Mouse (Mus musculus): ENCODE results near the gene Nppb. TPM values are rescaled to one million over a fixed set of nuclear protein-coding genes. Genes with fewer than 3 reads are reported as not detected.

Gene Nppb
- 0.19 TPM in 1 of 2 replicates, not detected in the other for polyA plus RNA-seq (2015; fragmentation: Nextera tagmentation; extraction: Ambion mirVana)

- Histone ChIP-seq H3K4me1 (no peaks in the 10 kb centered on the region), H3K9ac (no peak within 1 kb of the TSS), H3K4me3 (no peak within 1 kb of the TSS), H3K4me2 (no peak within 1 kb of the TSS), H3K36me3 (no peaks in the 10 kb centered on the region), H3K27ac (no peak within 1 kb of the TSS), H3K27me3 (no peaks in the 10 kb centered on the region), H3K9me3 (no peaks in the 10 kb centered on the region)
- no peak for ATAC-seq (ENCODE audit: insufficient number of reproducible peaks, low FRiP score, low TSS enrichment, low read depth)
- 34% methylated on average over 20 of the region's 20 CpGs for WGBS
Observed at GRCm38 (mm10) chr4:147985205-147986132, at the start of gene Nppb. Gene Nppb (plus strand): TSS chr4:147985788.

- Histone ChIP-seq H3K36me3 (peaks cover 13% of the 10 kb centered on the region), H3K4me3 (peak overlapping the region; percentile 79), H3K9me3 (no peaks in the 10 kb centered on the region), H3K27ac (peak overlapping the region; percentile 94), H3K9ac (peak overlapping the region; percentile 92), H3K4me2 (peak overlapping the region; percentile 68), H3K27me3 (no peaks in the 10 kb centered on the region), H3K4me1 (peaks cover 71% of the 10 kb centered on the region)
- no peak for ATAC-seq (ENCODE audit: insufficient number of reproducible peaks, low FRiP score, low TSS enrichment, low read depth)
- WGBS: 18% methylated on average over 9 of the region's 9 CpGs
Observed at GRCm38 (mm10) chr4:147935904-147936303, 49.7 kb upstream of the Nppb start.

DNA sequence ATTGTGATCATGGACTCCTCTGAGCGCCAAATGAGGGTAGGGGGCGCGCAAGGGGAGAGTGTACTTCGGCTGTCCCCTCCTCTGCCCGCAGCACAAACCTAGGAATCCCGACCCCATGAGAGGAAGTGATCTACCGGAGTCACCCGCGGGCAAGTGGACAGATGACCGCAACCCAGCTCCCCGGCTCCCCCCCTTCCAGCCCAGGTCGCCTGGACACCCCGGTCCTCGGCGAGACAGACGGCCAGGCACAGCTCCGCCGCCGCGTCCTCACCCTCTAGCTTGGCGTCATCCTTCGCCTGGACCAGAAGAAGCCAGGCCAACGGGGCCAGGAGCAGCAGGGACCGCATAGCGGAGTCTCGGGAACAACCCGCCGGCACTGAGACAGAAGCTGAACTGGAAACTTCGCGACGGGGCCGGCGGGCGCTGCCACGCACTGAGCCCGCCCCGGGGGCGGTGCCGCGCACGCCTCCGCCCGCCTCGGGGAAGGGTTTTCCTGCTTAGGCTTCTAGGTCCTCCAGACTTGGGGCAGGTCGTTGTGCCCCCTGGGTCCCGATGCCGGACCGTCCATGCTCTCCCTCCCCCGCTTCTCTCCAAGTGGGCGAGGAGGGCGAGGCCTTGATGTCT, 49.1 kb upstream of the Nppb start, which contains the start of gene Plod1:
Gene Plod1, minus strand, starts transcription at position 437 of the 624 bp plus-strand sequence.
- Histone ChIP-seq H3K27ac (peak within 1 kb of the TSS; percentile 94), H3K27me3 (no peaks in the 10 kb centered on the region), H3K4me2 (peak within 1 kb of the TSS; percentile 68), H3K36me3 (peaks cover 7% of the 10 kb centered on the region), H3K4me3 (peak within 1 kb of the TSS; percentile 79), H3K9me3 (no peaks in the 10 kb centered on the region), H3K9ac (peak within 1 kb of the TSS; percentile 92), H3K4me1 (peaks cover 73% of the 10 kb centered on the region)
- ATAC-seq (ENCODE audit: insufficient number of reproducible peaks, low FRiP score, low TSS enrichment, low read depth): peak; percentile 50
- WGBS: under 1% methylated on average over 46 of the region's 51 CpGs

DNA sequence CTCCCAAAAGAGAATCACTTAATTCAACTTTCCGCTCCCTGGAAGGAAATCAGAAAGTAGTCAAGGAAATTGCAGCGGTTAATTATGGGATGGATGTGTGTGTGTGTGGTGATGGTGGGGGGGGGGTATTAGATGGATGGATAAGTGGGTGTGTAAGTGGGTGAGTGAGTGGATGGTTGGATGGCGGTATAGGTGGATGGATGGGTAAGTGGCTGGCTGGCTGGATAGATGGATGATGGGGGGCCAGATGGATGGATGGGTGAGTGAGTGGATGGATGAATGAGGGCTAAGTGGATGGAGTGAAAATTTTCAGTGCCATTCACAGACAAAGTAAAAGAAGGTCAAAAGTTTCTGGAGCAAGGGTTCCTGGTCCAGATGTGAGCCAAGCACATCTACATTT, 48.6 kb upstream of the Nppb start:
- Histone ChIP-seq H3K9ac (0 out of 2 replicates have a peak overlapping the region, but pooled peaks have one; percentile 92), H3K4me2 (peak overlapping the region; percentile 68), H3K27me3 (no peaks in the 10 kb centered on the region), H3K4me1 (peaks cover 79% of the 10 kb centered on the region), H3K4me3 (peak overlapping the region; percentile 79), H3K36me3 (0 out of 2 replicates have a peak, but pooled peaks cover 2% of the 10 kb centered on the region), H3K9me3 (no peaks in the 10 kb centered on the region), H3K27ac (peak overlapping the region; percentile 94)
- ATAC-seq (ENCODE audit: insufficient number of reproducible peaks, low FRiP score, low TSS enrichment, low read depth): no peak
- 45% methylated on average over 3 of the region's 3 CpGs for WGBS

DNA sequence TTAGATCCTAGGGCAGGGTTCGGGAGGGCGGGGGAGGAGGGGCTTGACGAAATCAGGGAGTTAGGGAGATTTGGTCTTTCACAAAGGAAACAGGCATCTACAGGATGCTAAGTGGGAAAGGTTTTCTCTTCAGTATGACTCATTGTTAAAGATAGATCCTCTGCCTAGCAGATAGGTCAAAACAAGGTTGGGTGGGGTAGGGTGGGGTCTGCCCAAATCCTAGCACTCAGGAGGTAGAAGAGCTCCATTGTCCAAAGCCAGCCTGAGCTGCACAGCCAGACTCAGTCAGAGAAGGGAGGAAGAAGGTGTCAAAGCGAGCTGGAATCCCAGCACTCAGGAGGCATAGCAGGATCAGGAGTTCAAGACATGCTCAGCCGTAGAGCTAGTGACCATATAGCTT, 48.1 kb upstream of the Nppb start:
- WGBS: 69% methylated on average over 5 of the region's 5 CpGs
- H3K4me1 ChIP-seq: peaks cover 84% of the 10 kb centered on the region
- ATAC-seq (ENCODE audit: insufficient number of reproducible peaks, low FRiP score, low TSS enrichment, low read depth): no peak
- H3K4me2 ChIP-seq: 0 out of 2 replicates have a peak overlapping the region, but pooled peaks have one; percentile 68
- peak overlapping the region; percentile 94 for H3K27ac ChIP-seq
- no peak overlapping the region for H3K4me3 ChIP-seq
- H3K27me3 ChIP-seq: no peaks in the 10 kb centered on the region
- H3K36me3 ChIP-seq: no peaks in the 10 kb centered on the region
- H3K9ac ChIP-seq: no peak overlapping the region
- no peaks in the 10 kb centered on the region for H3K9me3 ChIP-seq

GRCm38 (mm10) chr4:147938148-147939096, 47.2 kb upstream of the Nppb start:
- Histone ChIP-seq H3K4me2 (0 out of 2 replicates have a peak overlapping the region, but pooled peaks have one; percentile 3), H3K36me3 (peaks cover 5% of the 10 kb centered on the region), H3K9ac (no peak overlapping the region), H3K4me1 (peaks cover 84% of the 10 kb centered on the region), H3K27ac (peak overlapping the region; percentile 94), H3K9me3 (no peaks in the 10 kb centered on the region), H3K27me3 (no peaks in the 10 kb centered on the region), H3K4me3 (no peak overlapping the region)
- WGBS: 24% methylated on average over 14 of the region's 14 CpGs
- no peak for ATAC-seq (ENCODE audit: insufficient number of reproducible peaks, low FRiP score, low TSS enrichment, low read depth)

GRCm38 (mm10) chr4:147940111-147940510, 45.5 kb upstream of the Nppb start:
- Histone ChIP-seq H3K9me3 (no peaks in the 10 kb centered on the region), H3K27me3 (no peaks in the 10 kb centered on the region), H3K9ac (no peak overlapping the region), H3K27ac (peak overlapping the region; percentile 94), H3K4me2 (peak overlapping the region; percentile 23), H3K36me3 (peaks cover 22% of the 10 kb centered on the region), H3K4me1 (peaks cover 68% of the 10 kb centered on the region), H3K4me3 (peak overlapping the region; percentile 90; the same call in 1 of the 2 replicates)
- ATAC-seq (ENCODE audit: insufficient number of reproducible peaks, low FRiP score, low TSS enrichment, low read depth): no peak
- 30% methylated on average over 9 of the region's 9 CpGs for WGBS

GRCm38 (mm10) chr4:147940576-147941044, 45.0 kb upstream of the Nppb start, which contains the start of gene 2510039O18Rik:
Gene 2510039O18Rik (plus strand): TSS chr4:147940895.
- Histone ChIP-seq H3K4me3 (peak within 1 kb of the TSS; percentile 90), H3K4me2 (peak within 1 kb of the TSS; percentile 97), H3K9me3 (no peaks in the 10 kb centered on the region), H3K27ac (peak within 1 kb of the TSS; percentile 94), H3K27me3 (no peaks in the 10 kb centered on the region), H3K4me1 (peaks cover 63% of the 10 kb centered on the region), H3K36me3 (peaks cover 27% of the 10 kb centered on the region), H3K9ac (peak within 1 kb of the TSS; percentile 88)
- ATAC-seq (ENCODE audit: insufficient number of reproducible peaks, low FRiP score, low TSS enrichment, low read depth): peak; percentile 50
- under 1% methylated on average over 33 of the region's 35 CpGs for WGBS

DNA sequence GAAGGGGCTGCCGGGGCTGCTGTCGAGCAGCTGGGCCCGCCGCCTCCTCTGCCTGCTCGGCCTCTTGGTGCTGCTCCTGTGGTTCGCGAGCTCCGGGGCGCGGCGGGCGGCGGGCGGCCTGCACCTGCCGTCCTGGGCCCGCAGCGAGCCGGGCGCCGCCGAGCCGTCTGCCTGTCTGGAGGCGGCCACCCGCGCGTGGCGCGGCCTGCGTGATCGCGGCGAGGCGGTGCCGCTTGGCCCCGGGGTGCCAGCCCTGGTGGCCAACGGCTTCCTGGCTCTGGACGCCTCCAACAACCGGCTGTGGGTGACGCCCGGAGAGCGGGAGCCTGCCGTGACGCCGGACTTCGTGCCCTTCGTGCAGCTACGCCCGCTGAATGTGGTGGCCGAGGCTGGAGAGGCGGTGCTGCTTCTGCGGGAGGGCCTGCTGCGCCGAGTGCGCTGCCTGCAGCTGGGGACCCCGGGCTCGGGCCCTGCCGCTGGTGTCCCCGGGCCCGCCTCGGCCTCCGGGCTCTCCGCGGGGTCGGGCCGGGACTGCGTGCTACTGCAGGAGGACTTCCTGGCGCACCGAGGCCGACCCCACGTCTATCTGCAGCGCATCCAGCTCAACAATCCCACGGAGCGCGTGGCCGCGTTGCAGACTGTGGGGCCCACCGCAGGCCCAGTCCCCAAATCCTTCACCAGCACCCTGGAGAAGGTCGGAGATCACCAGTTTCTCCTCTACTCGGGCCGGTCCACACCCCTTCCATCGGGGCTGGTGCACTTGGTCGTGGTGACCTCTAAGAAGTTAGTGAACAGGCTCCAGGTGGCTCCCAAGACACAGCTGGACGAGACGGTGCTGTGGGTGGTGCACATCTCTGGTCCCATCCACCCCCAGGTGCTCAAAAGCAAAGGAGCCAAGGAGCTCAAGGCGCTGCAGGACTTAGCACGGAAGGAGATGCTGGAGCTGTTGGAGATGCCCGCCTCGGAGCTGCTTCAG, 44.3 kb upstream of the Nppb start:
- Histone ChIP-seq H3K4me3 (peak overlapping the region; percentile 90), H3K4me1 (peaks cover 60% of the 10 kb centered on the region), H3K27ac (peak overlapping the region; percentile 84), H3K27me3 (no peaks in the 10 kb centered on the region), H3K9me3 (no peaks in the 10 kb centered on the region), H3K9ac (peak overlapping the region; percentile 88), H3K4me2 (peak overlapping the region; percentile 97), H3K36me3 (peaks cover 35% of the 10 kb centered on the region)
- 8% methylated on average over 68 of the region's 88 CpGs for WGBS
- ATAC-seq (ENCODE audit: insufficient number of reproducible peaks, low FRiP score, low TSS enrichment, low read depth): no peak; the same call in 1 of the 2 replicates

GRCm38 (mm10) chr4:147943005-147943404, 42.6 kb upstream of the Nppb start:
- Histone ChIP-seq H3K27ac (no peak overlapping the region), H3K9ac (no peak overlapping the region), H3K4me2 (no peak overlapping the region), H3K4me1 (peaks cover 46% of the 10 kb centered on the region), H3K9me3 (no peaks in the 10 kb centered on the region), H3K36me3 (peaks cover 51% of the 10 kb centered on the region), H3K4me3 (no peak overlapping the region), H3K27me3 (no peaks in the 10 kb centered on the region)
- WGBS: 91% methylated on average over 1 of the region's 1 CpGs
- ATAC-seq (ENCODE audit: insufficient number of reproducible peaks, low FRiP score, low TSS enrichment, low read depth): no peak

All from limb, embryonic 15.5 days (tissue).